Mouse (Mus musculus) hematopoietic stem cell, adult 5-6 weeks (primary cell): Measurements from ENCODE around the gene Mdc1. TPM values are rescaled to one million over a fixed set of nuclear protein-coding genes. Genes with fewer than 3 reads are reported as not detected.
"Not testable (repeated sequence)": the region's sequence is repeated elsewhere in the genome, so short reads cannot be mapped to it uniquely, and the experiment has no call there.

ENCODE experiments used
- ATAC-seq, 2 experiments: fragments of 125-278 bp in 1 of 2; replicated peaks in 1 of 2; 2 replicates each; pipeline ENCODE4 v1.8.0; 2016 to 2017; ENCODE audit warnings: inconsistent platforms in 2 of 2, mild to moderate bottlenecking in 2 of 2, moderate number of reproducible peaks in 2 of 2, low read depth in 1 of 2, moderate TSS enrichment in 1 of 2; ENCODE audit not compliant: low FRiP score in 2 of 2, poor library complexity in 2 of 2, severe bottlenecking in 2 of 2, insufficient read depth in 1 of 2, low TSS enrichment in 1 of 2
- total RNA-seq: library from RNA; stranded (forward); fragments of 172-1452, 232-1000 nt; gene quantifications from 2 replicates; pipeline ENCODE4 v1.2.3, GENCODE M21; 2017

Mdc1 gene
- total RNA-seq, 1 experiment from 2014 or later = 40.0 TPM

DNA sequence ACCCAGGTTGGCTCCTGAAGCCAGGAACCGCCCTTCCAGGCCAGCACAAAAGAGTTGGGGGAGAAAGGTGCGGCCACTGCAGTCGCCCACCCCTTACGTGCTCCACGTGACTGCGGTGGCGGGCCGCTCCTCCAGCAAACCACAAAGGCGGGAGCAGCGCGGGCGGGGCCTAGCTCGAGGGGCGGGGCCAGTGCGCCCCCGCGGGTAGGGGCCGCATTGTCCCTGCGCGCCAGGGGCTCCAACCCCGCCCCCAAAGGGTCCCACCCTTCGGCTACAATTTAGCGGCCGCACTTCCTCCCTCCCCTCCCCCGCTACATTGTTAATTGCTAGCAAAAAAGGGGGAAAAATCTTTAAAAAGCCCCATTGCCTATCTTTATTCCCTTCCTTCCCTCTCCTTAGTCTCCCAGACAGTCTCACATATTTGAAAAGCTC lies 4.3 kb upstream of the Mdc1 start:
- 0 out of 4 replicates have a peak, but pooled peaks of 1 of the 2 experiments have one; percentile 10 for ATAC-seq

DNA sequence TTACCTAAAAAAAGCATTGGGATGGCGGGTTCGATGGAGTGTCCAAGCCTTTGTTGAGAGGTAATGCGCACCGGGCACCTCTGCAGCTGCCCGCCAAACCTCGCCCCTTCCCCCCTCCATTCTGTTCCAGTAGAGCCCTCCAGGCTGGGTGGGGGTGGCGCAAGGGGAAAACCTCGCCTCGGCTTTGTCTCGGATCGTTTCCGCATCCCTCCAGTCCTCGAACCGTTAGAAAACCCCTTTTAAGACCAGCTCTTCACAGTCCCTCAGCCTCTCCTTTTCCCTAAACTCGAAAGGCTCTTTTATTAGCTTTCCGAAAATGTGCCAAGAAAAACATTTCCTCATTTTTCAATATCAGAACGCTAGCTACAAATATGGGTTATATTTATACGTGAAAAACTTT lies 3.8 kb upstream of the Mdc1 start:
- ATAC-seq = no peak

DNA sequence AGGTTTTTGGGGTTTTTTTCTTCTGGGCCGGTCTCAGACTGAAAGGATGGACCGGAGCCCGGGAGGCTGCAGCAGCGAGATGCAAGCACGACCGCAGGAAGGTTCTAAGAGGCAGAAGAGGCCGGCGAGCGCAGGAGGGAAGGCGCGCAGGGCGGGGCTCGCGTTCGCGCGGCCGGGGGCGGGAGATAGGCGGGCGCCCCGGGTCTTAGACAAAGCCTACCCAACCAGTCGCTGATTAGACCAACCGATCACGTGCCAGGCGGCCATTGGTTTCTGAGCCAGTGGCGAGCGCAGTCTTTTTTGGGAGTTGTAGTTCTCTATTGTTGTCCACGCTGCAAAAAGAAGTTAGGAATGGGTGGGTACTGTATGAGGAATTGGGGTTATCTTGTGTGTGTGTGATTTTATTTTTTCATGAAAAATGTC lies 3.2 kb upstream of the Mdc1 start, which contains the start of gene Tubb5:
Gene Tubb5 (minus strand): TSS at position 185 of the 423 bp plus-strand sequence.
- ATAC-seq = peak; percentile 24 to 55

DNA sequence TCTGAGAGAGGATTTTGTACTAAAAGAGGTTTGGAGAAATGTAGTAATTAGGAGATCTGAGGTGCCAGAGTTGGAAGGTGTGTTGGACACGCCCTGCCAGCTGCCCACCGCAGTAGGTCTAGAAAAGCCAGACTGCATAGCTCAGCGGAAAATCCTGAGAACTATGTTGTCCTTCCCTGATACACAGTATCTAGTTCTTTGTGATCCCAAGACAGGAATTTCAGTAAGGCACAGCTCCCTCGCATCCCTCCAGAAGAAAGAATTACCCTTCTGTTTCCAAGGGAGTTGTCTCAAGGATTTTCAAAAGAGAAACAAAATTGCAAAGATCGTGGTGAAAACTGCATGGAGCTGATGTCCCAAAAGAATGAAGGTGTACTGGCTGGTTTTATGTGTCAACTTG lies 2.7 kb upstream of the Mdc1 start:
- no peak for ATAC-seq

DNA sequence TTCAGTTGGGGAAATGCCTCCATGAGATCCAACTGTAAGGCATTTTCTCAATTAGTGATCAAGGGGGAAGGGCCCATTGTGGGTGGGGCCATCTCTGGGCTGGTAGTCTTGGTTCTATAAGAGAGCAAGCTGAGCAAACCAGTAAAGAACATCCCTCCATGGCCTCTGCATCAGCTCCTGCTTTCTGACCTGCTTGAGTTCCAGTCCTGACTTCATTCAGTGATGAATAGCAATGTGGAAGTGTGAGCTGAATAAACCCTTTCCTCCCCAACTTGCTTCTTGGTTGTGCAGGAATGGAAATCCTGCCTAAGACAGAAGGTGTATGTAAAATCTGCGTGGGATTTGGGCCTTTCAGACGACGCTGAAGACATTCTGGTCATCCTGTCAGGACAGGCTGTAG lies 2.3 kb upstream of the Mdc1 start:
- not testable (repeated sequence) for ATAC-seq

DNA sequence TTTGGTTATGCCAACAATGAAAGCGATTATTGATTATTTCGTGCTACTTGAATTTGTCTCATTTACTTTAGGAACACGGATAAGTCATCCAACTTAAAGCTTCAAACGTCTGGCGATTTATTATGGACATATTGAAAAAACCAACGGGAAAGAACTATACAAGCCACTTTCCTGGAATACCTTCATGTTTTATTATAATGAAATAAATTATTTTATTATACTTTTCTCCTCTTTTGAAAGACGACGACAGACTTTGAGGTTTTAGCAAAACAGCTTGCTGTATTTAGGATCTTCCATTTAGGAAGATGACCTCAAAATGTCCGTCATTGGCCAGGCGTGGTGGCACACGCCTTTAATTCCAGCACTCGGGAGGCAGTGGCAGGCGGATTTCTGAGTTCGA lies 754 bp upstream of the Mdc1 start:
- no peak for ATAC-seq

DNA sequence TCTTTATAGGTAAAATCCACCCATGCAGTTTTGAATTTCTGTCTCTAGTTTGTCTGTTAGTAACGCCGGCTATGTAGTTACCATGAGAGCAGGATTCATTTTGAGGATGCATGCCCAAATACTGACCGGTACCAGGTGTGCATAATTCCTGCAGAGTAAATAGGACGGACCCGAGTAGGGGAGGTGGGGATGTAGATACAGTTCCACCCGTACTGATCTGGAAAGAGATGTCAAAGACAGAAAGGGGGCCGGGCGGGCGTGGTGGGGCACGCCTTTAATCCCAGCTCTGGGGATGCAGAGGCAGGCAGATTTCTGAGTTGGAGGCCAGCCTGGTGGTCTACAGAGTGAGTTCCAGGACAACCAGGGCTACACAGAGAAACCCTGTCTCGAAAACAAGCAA lies 691 bp downstream of the Mdc1 start:
- no peak for ATAC-seq

DNA sequence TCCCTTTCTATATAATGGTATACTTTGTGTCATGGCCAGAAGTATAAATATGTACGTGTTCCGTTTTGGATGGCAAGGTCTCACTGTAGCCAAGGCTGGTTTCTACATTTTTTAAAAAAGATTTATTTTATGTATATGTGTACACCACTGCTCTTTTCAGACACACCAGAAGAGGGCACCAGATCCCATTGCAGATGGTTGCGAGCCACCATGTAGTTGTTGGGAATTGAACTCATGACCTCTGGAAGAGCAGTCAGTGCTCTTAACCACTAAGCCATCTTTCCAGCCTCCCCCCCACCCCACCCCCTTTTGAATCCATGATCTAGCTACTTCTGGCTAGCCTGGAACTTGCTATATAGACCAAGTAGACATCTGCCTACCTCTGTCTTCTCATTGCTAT lies 2.2 kb downstream of the Mdc1 start:
- no peak for ATAC-seq

DNA sequence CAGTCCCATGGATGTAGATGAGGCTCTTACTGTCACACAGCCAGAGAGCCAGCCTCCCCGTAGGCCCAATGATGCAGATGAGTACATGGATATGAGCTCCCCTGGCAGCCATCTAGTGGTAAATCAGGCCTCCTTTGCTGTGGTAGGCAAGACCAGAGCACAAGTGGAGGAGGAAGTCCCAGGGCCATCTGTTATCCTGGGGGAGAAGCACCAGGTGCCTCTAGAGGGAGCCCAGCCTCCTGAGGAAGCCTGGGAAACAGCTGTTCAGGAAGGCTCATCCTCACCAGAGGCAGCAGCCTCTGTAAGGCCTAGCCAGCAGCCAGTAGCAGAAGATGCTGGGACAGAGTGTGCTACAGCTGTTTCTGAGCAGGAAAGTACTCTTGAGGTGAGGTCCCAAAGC lies 6.8 kb downstream of the Mdc1 start:
- peak in 1 of 2 experiments; percentile 36; a peak in 2 of 4 replicates for ATAC-seq

DNA sequence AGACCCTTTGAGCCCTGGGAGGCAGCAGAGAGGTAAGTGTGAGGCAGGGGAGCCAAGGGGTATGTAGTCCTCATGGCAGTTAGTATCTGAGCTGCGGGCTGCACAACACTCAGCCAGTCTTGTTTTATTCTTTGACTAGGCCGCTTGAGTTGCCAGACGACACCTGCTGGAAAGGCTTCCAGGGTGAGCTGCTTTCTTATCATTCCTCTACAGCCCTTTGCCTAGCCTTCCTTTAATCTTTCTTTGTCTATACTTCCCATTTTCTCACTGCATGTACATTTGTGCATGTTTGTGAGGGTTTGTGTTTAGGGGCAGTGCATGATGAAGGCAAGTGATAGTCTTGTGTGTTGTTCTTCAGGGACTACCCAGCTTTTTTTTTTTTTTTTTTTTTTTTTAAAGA lies 9.7 kb downstream of the Mdc1 start:
- ATAC-seq = no peak; a peak in 1 of 4 replicates

DNA sequence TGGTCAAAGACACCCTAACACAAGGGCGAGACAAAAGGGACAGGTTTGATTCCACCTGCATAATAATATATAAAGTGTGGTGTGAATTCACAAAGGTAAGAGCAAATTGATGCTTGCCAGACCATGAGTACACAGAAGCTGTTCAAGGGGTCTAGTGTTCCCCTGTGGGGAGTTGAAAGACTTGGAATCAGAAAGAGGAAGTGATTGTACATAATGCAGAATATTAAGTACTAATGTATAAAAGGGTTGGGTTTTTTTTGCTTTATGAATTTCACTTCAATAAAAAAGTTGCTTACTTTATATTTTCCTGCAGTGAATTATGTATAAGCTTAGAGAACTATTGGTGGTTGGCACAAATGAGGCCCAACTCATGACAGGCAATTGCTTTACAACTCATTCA lies 18.1 kb downstream of the Mdc1 start:
- no peak for ATAC-seq

DNA sequence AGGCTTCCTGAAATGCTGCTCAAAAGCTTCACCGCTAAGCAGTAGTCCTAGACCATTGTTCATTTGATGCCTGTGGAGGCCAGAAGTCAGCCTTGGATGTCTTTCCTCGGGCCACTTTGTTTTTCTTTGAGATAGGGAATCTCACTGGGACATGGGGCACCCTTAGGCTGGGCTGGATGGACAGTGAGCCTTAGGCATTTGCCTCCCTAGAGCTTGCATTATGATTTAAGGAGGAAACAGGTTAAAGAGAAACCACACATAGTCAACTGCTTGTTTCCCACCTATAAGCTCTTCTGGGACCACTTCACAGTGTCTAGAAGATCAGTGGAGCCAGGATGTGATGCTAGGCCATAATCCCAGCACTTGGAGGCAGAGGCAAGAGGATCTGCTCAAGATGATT lies 18.5 kb downstream of the Mdc1 start:
- ATAC-seq = no peak

DNA sequence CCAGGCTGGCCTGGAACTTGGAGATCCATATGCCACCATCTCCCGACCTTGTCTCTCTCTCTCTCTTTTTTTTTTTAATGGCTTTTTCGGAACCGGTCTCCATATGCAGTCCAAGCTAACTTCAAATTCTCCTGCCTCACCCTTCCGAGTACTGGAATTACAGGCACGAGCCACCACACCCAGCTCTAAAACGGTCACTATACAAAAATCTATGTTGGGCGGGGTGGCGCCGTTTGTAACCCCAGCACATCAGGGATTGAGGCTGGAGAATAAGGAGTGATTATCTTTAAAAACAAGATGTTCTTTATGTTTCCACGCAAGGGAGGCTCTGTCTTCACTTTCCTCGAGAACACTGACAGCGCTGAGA lies 19.5 kb downstream of the Mdc1 start:
- ATAC-seq = no peak

DNA sequence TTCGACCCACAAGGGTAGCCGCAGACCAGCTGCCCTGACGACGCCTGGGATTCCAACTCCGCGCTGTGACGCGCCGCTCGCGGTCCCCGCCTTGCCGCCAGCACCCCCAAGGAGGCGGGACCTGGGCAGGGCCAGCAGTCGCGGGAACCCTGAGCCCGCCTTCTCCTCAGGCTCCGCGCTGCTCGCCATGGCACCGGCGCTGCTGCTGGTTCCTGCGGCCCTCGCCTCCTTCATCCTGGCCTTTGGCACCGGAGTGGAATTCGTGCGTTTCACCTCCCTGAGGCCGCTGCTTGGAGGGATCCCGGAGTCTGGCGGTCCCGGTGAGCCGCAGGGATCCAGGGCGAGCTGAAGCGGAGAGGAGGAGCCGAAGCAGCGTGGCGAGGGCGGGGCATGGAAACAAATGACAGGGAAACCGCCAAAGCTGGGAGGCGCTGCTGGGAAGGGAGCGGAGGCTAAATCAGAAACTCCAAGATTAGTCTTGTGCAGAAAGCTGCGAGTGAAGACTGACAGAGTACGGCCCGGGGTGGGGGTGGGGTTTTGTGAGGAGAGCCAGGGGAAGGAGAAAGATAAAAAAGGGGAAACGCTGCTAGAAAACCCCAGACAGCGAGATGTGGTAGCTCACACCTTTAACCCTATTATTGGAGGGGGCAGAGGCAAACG lies 20.0 kb downstream of the Mdc1 start, which contains the start of gene Nrm:
Gene Nrm (plus strand): TSS at position 121 of the 660 bp plus-strand sequence.
- peak; percentile 71 to 90 for ATAC-seq

DNA sequence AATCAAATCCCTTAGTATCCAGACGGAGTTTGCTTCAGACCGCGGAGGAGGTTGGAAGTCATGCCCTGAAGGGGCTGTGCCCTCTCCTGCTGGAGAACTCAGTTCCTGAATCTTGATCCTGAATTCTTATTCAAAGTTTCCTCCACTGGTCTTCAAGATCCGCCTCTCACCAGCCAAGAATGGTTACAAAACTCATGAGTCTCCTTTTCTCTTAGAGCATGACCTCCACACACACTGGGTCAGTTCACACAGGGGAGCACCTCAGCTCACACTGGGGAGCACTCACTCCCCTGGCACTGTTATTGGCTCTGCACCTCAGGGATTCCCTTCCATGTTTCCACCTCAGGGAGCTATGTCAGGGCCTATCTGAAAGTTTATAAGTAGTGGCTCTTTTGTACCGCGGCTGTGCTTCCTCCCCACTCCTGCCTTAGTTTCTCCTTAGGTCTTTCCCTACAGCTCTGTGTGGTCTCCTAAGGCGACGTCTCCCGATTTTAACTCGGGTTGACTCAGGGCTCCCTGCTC lies 23.6 kb downstream of the Mdc1 start:
- ATAC-seq = no peak

DNA sequence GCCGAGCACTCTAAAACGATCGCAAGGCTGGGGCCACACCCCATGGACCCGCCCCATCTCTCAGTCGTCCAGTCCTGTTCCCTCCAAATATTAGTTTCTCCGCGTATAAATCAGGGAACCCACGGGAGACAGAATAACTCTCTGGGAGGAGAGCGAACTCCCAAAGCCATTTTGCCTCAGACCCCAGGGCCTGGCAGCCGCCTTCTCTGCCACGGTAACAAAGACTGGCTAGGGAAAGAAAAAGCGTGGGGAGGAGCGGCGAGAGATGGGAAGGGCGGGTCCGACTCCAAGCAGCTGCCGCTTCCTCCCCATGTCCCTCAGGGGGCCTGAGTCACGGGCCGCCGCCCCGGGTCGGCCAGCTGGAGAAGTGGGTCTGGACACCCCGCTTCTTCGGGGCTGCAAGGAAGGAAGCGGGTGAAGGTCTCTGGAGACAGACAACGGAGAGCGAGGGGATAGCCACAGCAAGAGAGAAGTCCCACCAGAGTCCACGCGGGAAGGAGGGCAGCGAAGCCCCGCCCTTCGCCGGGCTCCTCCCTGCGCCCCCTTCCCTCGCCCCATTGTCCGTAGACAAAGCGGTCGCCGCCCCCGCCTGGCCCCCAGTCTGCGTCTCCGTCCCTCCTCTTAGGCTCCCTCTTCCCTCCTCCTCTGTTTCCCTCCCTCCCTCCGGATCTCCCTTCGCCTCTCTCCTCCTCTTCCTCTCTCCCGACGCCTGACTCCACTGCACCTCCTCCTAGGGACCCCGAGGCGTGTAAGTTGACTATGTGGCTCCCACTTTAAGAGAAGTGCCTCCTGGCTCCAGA lies 24.4 kb downstream of the Mdc1 start, which contains the start of gene Ppp1r18:
Gene Ppp1r18 (plus strand): TSS at position 113 of the 800 bp plus-strand sequence.
- no peak for ATAC-seq

DNA sequence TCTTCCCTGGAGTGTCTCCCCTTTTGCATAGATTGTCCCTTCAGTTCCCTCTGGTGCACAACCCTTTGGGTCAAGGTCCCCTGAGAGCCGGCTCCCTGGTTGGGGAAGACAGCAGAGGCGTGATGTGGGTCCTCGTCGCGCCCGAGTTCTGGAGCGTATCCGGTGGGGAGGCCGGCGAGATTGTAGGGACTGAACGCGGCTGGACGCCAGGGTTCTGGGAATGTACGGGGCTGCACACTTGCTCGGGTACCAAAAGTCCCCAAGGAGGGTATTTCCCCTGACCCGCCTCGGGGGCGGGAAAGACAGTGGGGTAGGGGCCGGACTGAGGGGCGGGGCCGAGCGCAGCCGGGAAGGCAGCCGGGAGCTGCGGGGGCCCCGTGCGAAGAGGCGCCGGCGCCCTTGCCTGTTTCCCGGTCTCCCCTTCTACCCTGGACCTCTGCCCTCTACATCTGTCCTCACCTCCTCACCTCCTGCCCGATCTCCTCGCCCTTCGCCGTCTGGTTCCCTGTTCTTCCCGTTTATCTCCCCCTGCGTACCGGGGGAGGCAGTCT lies 25.0 kb downstream of the Mdc1 start:
- ATAC-seq = no peak
